Mouse (Mus musculus): ENCODE data around the gene Ubl5.

Ubl5 gene

GRCm38 (mm10) chr9:20642101-20642895, at the start of gene Ubl5:
Gene Ubl5, plus strand, starts transcription at chr9:20642878.
- in situ Hi-C loops (cut with MboI; ENCODE audit: unreplicated experiment in 2 of 2), result loop anchor here (25.0 kb wide), 5 partner anchors 495 to 1820 kb away; partner anchors contain the start of genes Gm17545 (in 2 of the 2), Rp9 (in 2 of the 2), Cdc37 (in 1 of the 2) and Dnm2 (in 1 of the 2)

GRCm38 (mm10) chr9:20601270-20601669, 41.4 kb upstream of the Ubl5 start:
- in situ Hi-C loops (cut with MboI; ENCODE audit: unreplicated experiment in 2 of 2), result loop anchor here in 1 of 2 experiments (10.0 kb wide), 2 partner anchors 54 to 134 kb away; partner anchors contain the start of gene Pin1

- in situ Hi-C loops (cut with MboI; ENCODE audit: unreplicated experiment in 2 of 2), result loop anchor here in 1 of 2 experiments (10.0 kb wide), 2 partner anchors 49 to 129 kb away; partner anchors contain the start of gene Pin1
These were observed 36.4 kb upstream of the Ubl5 start for GRCm38 (mm10) chr9:20606269-20606668.

GRCm38 (mm10) chr9:20607100-20607974, 35.3 kb upstream of the Ubl5 start:
- in situ Hi-C loops (cut with MboI; ENCODE audit: unreplicated experiment in 2 of 2), result loop anchor here in 1 of 2 experiments (10.0 kb wide), 2 partner anchors 47 to 127 kb away; partner anchors contain the start of gene Pin1

GRCm38 (mm10) chr9:20609831-20610464, 32.7 kb upstream of the Ubl5 start:
- in situ Hi-C loops (cut with MboI; ENCODE audit: unreplicated experiment in 2 of 2), result loop anchor here in 1 of 2 experiments (10.0 kb wide), 2 partner anchors 45 to 125 kb away; partner anchors contain the start of gene Pin1

- in situ Hi-C loops (cut with MboI; ENCODE audit: unreplicated experiment in 2 of 2), result no loop called here
These were observed 30.7 kb upstream of the Ubl5 start for GRCm38 (mm10) chr9:20611976-20612375.

- in situ Hi-C loops (cut with MboI; ENCODE audit: unreplicated experiment in 2 of 2), result no loop called here
These were observed 26.0 kb upstream of the Ubl5 start for GRCm38 (mm10) chr9:20616685-20617084.

GRCm38 (mm10) chr9:20631332-20631731, 11.3 kb upstream of the Ubl5 start:
- in situ Hi-C loops (cut with MboI; ENCODE audit: unreplicated experiment in 2 of 2), result loop anchor here (10.0 to 25.0 kb wide), 6 partner anchors 253 to 1831 kb away; partner anchors contain the start of genes Gm17545 (in 2 of the 2), Rp9 (in 2 of the 2), Cdc37 (in 1 of the 2) and Dnm2 (in 1 of the 2)

GRCm38 (mm10) chr9:20635676-20636075, 7.0 kb upstream of the Ubl5 start:
- in situ Hi-C loops (cut with MboI; ENCODE audit: unreplicated experiment in 2 of 2), result loop anchor here (10.0 to 25.0 kb wide), 6 partner anchors 249 to 1827 kb away; partner anchors contain the start of genes Gm17545 (in 2 of the 2), Rp9 (in 2 of the 2), Cdc37 (in 1 of the 2) and Dnm2 (in 1 of the 2)

- in situ Hi-C loops (cut with MboI; ENCODE audit: unreplicated experiment in 2 of 2), result loop anchor here (10.0 to 25.0 kb wide), 6 partner anchors 249 to 1826 kb away; partner anchors contain the start of genes Gm17545 (in 2 of the 2), Rp9 (in 2 of the 2), Cdc37 (in 1 of the 2) and Dnm2 (in 1 of the 2)
These were observed 6.4 kb upstream of the Ubl5 start for GRCm38 (mm10) chr9:20636256-20636655.

- in situ Hi-C loops (cut with MboI; ENCODE audit: unreplicated experiment in 2 of 2), result loop anchor here (10.0 to 25.0 kb wide), 6 partner anchors 248 to 1826 kb away; partner anchors contain the start of genes Gm17545 (in 2 of the 2), Rp9 (in 2 of the 2), Cdc37 (in 1 of the 2) and Dnm2 (in 1 of the 2)
These were observed 5.9 kb upstream of the Ubl5 start for GRCm38 (mm10) chr9:20636790-20637189.

GRCm38 (mm10) chr9:20638552-20638951, 4.1 kb upstream of the Ubl5 start:
- in situ Hi-C loops (cut with MboI; ENCODE audit: unreplicated experiment in 2 of 2), result loop anchor here (10.0 to 25.0 kb wide), 6 partner anchors 246 to 1824 kb away; partner anchors contain the start of genes Gm17545 (in 2 of the 2), Rp9 (in 2 of the 2), Cdc37 (in 1 of the 2) and Dnm2 (in 1 of the 2)

GRCm38 (mm10) chr9:20639486-20639885, 3.2 kb upstream of the Ubl5 start:
- in situ Hi-C loops (cut with MboI; ENCODE audit: unreplicated experiment in 2 of 2), result loop anchor here (10.0 to 25.0 kb wide), 6 partner anchors 245 to 1823 kb away; partner anchors contain the start of genes Gm17545 (in 2 of the 2), Rp9 (in 2 of the 2), Cdc37 (in 1 of the 2) and Dnm2 (in 1 of the 2)

GRCm38 (mm10) chr9:20641501-20641900, 1.2 kb upstream of the Ubl5 start:
- in situ Hi-C loops (cut with MboI; ENCODE audit: unreplicated experiment in 2 of 2), result loop anchor here (25.0 kb wide), 5 partner anchors 496 to 1821 kb away; partner anchors contain the start of genes Gm17545 (in 2 of the 2), Rp9 (in 2 of the 2), Cdc37 (in 1 of the 2) and Dnm2 (in 1 of the 2)

- in situ Hi-C loops (cut with MboI; ENCODE audit: unreplicated experiment in 2 of 2), result loop anchor here (25.0 kb wide), 5 partner anchors 494 to 1819 kb away; partner anchors contain the start of genes Gm17545 (in 2 of the 2), Rp9 (in 2 of the 2), Cdc37 (in 1 of the 2) and Dnm2 (in 1 of the 2)
These were observed 303 bp downstream of the Ubl5 start for GRCm38 (mm10) chr9:20642896-20643466.

- in situ Hi-C loops (cut with MboI; ENCODE audit: unreplicated experiment in 2 of 2), result loop anchor here (25.0 kb wide), 5 partner anchors 494 to 1819 kb away; partner anchors contain the start of genes Gm17545 (in 2 of the 2), Rp9 (in 2 of the 2), Cdc37 (in 1 of the 2) and Dnm2 (in 1 of the 2)
These were observed 1.1 kb downstream of the Ubl5 start for GRCm38 (mm10) chr9:20643781-20644180.

GRCm38 (mm10) chr9:20644360-20645081, 1.8 kb downstream of the Ubl5 start, which contains the start of gene Fbxl12:
Gene Fbxl12, minus strand, starts transcription at chr9:20644767.
- in situ Hi-C loops (cut with MboI; ENCODE audit: unreplicated experiment in 2 of 2), result loop anchor here (25.0 kb wide), 5 partner anchors 493 to 1818 kb away; partner anchors contain the start of genes Gm17545 (in 2 of the 2), Rp9 (in 2 of the 2), Cdc37 (in 1 of the 2) and Dnm2 (in 1 of the 2)

Measured in v-Abl transformed pro-B cells (cell line).